Mouse (Mus musculus) MEL (cell line): ENCODE data around the gene Polr2e. TPM values are rescaled to one million over a fixed set of nuclear protein-coding genes. Genes with fewer than 3 reads are reported as not detected.

Source experiments
- DNase-seq: peaks from one replicate; pipeline ENCODE4 v3.0.0; 2011; ENCODE audit warnings: low read depth, low spot score
- H3K27ac ChIP-seq: 2 replicates; pipeline ENCODE4 v1.5.1; 2012; ENCODE audit warnings: low read depth, mild to moderate bottlenecking, control low read depth, low read length, moderate library complexity; ENCODE audit not compliant: control insufficient read depth
- H3K27me3 ChIP-seq, 2 experiments: fragments of 150-350 bp in 1 of 2; sonication (generic) in 1 of 2; 2 replicates each; pipeline ENCODE4 v1.6.1; 2012; ENCODE audit warnings: low read length in 2 of 2, mild to moderate bottlenecking in 2 of 2, improper control_type of control experiment in 1 of 2, moderate library complexity in 1 of 2; ENCODE audit not compliant: insufficient read depth in 2 of 2, control insufficient read depth in 1 of 2
- H3K36me3 ChIP-seq, 2 experiments: 2 replicates each; pipeline ENCODE4 v1.6.1; 2012 to 2014; ENCODE audit warnings: low read length in 2 of 2, improper control_type of control experiment in 1 of 2, inconsistent platforms in 1 of 2, mild to moderate bottlenecking in 1 of 2; ENCODE audit not compliant: insufficient read depth in 2 of 2, control insufficient read depth in 1 of 2
- H3K4me1 ChIP-seq, 2 experiments: fragments of 150-350 bp in 1 of 2; sonication (generic) in 1 of 2; 2 replicates each; pipeline ENCODE4 v1.6.1; 2012; ENCODE audit warnings: low read length in 2 of 2, improper control_type of control experiment in 1 of 2, mild to moderate bottlenecking in 1 of 2; ENCODE audit not compliant: insufficient read depth in 2 of 2, control insufficient read depth in 1 of 2
- H3K4me3 ChIP-seq, 2 experiments: fragments of 150-350 bp in 1 of 2; sonication (generic) in 1 of 2; 2 replicates each; pipeline ENCODE4 v1.5.1; 2012; ENCODE audit warnings: low read depth in 2 of 2, low read length in 2 of 2, mild to moderate bottlenecking in 2 of 2, moderate library complexity in 2 of 2, control low read depth in 1 of 2, improper control_type of control experiment in 1 of 2; ENCODE audit not compliant: control insufficient read depth in 1 of 2, insufficient read depth in 1 of 2
- H3K79me2 ChIP-seq: 2 replicates; pipeline ENCODE4 v1.6.1; 2012; ENCODE audit warnings: mild to moderate bottlenecking, low read length, moderate library complexity; ENCODE audit not compliant: control insufficient read depth, poor library complexity, insufficient read depth
- H3K9ac ChIP-seq: 2 replicates; pipeline ENCODE4 v1.6.1; 2012; ENCODE audit warnings: low read depth, mild to moderate bottlenecking, control low read depth, low read length, moderate library complexity; ENCODE audit not compliant: control insufficient read depth, poor library complexity, severe bottlenecking
- H3K9me3 ChIP-seq: fragments of 150-350 bp; sonication (generic); replicated peaks from 2 replicates; pipeline ENCODE4 v1.6.1; 2012; ENCODE audit warnings: mild to moderate bottlenecking, low read length, improper control_type of control experiment, moderate library complexity; ENCODE audit not compliant: insufficient read depth
- BHLHE40 ChIP-seq: IDR thresholded peaks from 2 replicates; pipeline ENCODE4 v1.6.1; 2012; ENCODE audit warnings: low read depth, mild to moderate bottlenecking, inconsistent platforms, low read length, improper control_type of control experiment, borderline replicate concordance
- CTCF ChIP-seq, 3 experiments: IDR thresholded peaks in 2 of 3; conservative IDR thresholded peaks in 1 of 3; 2 replicates each; pipeline ENCODE4 v1.5.1; 2011 to 2012; ENCODE audit warnings: low read length in 3 of 3, low read depth in 2 of 3, mild to moderate bottlenecking in 2 of 3, improper control_type of control experiment in 1 of 3, inconsistent platforms in 1 of 3, mixed read lengths in 1 of 3, moderate library complexity in 1 of 3; ENCODE audit not compliant: control insufficient read depth in 1 of 3, insufficient read depth in 1 of 3, poor library complexity in 1 of 3, severe bottlenecking in 1 of 3
- E2F4 ChIP-seq: IDR thresholded peaks from 2 replicates; pipeline ENCODE4 v1.6.1; 2011; ENCODE audit warnings: low read depth, low read length, improper control_type of control experiment, borderline replicate concordance
- ELF1 ChIP-seq: IDR thresholded peaks from 2 replicates; pipeline ENCODE4 v1.6.1; 2014; ENCODE audit warnings: low read depth, mild to moderate bottlenecking, inconsistent platforms, low read length, improper control_type of control experiment, moderate library complexity
- EP300 ChIP-seq, 2 experiments: IDR thresholded peaks; 2 replicates each; pipeline ENCODE4 v1.6.1; 2011; ENCODE audit warnings: improper control_type of control experiment in 2 of 2, low read length in 2 of 2, low read depth in 1 of 2, mild to moderate bottlenecking in 1 of 2
- ETS1 ChIP-seq: IDR thresholded peaks from 2 replicates; pipeline ENCODE4 v1.6.1; 2012; ENCODE audit warnings: low read depth, mild to moderate bottlenecking, inconsistent platforms, low read length, improper control_type of control experiment, moderate library complexity
- GABPA ChIP-seq: IDR thresholded peaks from 2 replicates; pipeline ENCODE4 v1.6.1; 2012; ENCODE audit warnings: low read depth, mild to moderate bottlenecking, inconsistent platforms, low read length, improper control_type of control experiment, moderate library complexity
- GATA1 ChIP-seq: IDR thresholded peaks from 2 replicates; pipeline ENCODE4 v1.6.1; 2011; ENCODE audit warnings: low read depth, low read length, improper control_type of control experiment
- HCFC1 ChIP-seq: IDR thresholded peaks from 2 replicates; pipeline ENCODE4 v1.6.1; 2012; ENCODE audit warnings: low read depth, mild to moderate bottlenecking, inconsistent platforms, low read length, improper control_type of control experiment, moderate library complexity
- KAT2A ChIP-seq: conservative IDR thresholded peaks from 2 replicates; pipeline ENCODE4 v1.6.1; 2012; ENCODE audit warnings: low read depth, low read length, improper control_type of control experiment, inconsistent platforms
- MAZ ChIP-seq: IDR thresholded peaks from 2 replicates; pipeline ENCODE4 v1.6.1; 2012; ENCODE audit warnings: low read depth, mild to moderate bottlenecking, inconsistent platforms, low read length, improper control_type of control experiment
- MXI1 ChIP-seq: IDR thresholded peaks from 2 replicates; pipeline ENCODE4 v1.6.1; 2011; ENCODE audit warnings: mild to moderate bottlenecking, low read depth, low read length, improper control_type of control experiment
- MYC ChIP-seq: IDR thresholded peaks from 2 replicates; pipeline ENCODE4 v1.6.1; 2011; ENCODE audit warnings: low read depth, mild to moderate bottlenecking, low read length, improper control_type of control experiment, moderate library complexity
- NELFE ChIP-seq: IDR thresholded peaks from 2 replicates; pipeline ENCODE4 v1.6.1; 2011; ENCODE audit warnings: low read depth, low read length, improper control_type of control experiment
- POLR2A ChIP-seq, 2 experiments: IDR thresholded peaks; 2 replicates each; pipeline ENCODE4 v1.6.1; 2011 to 2012; ENCODE audit warnings: low read length in 2 of 2, mild to moderate bottlenecking in 2 of 2, control low read depth in 1 of 2, improper control_type of control experiment in 1 of 2, low read depth in 1 of 2, moderate library complexity in 1 of 2; ENCODE audit not compliant: control insufficient read depth in 1 of 2, insufficient read depth in 1 of 2, poor library complexity in 1 of 2
- POLR2AphosphoS2 ChIP-seq: IDR thresholded peaks from 2 replicates; pipeline ENCODE4 v1.6.1; 2011; ENCODE audit warnings: low read length, improper control_type of control experiment
- RAD21 ChIP-seq: IDR thresholded peaks from 2 replicates; pipeline ENCODE4 v1.6.1; 2011; ENCODE audit warnings: mild to moderate bottlenecking, low read depth, low read length, improper control_type of control experiment
- RCOR1 ChIP-seq: IDR thresholded peaks from 2 replicates; pipeline ENCODE4 v1.6.1; 2012; ENCODE audit warnings: low read depth, mild to moderate bottlenecking, inconsistent platforms, low read length, improper control_type of control experiment
- SIN3A ChIP-seq: IDR thresholded peaks from 2 replicates; pipeline ENCODE4 v1.6.1; 2012; ENCODE audit warnings: low read length, improper control_type of control experiment, inconsistent platforms
- TBP ChIP-seq: IDR thresholded peaks from 2 replicates; pipeline ENCODE4 v1.8.0; 2011; ENCODE audit warnings: low read depth, low read length, improper control_type of control experiment
- UBTF ChIP-seq: IDR thresholded peaks from 2 replicates; pipeline ENCODE4 v1.6.1; 2012; ENCODE audit warnings: low read depth, mild to moderate bottlenecking, inconsistent platforms, low read length, improper control_type of control experiment, moderate library complexity, borderline replicate concordance; ENCODE audit not compliant: insufficient read depth
- ZC3H11A ChIP-seq: IDR thresholded peaks from 2 replicates; pipeline ENCODE4 v1.6.1; 2012; ENCODE audit warnings: low read depth, mild to moderate bottlenecking, inconsistent platforms, low read length, improper control_type of control experiment
- polyA plus RNA-seq, 2 experiments: library from polyadenylated mRNA; stranded (reverse) in 1 of 2; unstranded in 1 of 2; fragments of >175 nt in 1 of 2; fragments of >200 nt in 1 of 2; gene quantifications; 2 replicates each; pipeline versions ENCODE4 v1.2.1 to v1.2.4; 2012; ENCODE audit warnings: low replicate concordance in 2 of 2, low read depth in 1 of 2; ENCODE audit not compliant: insufficient read length in 2 of 2, insufficient read depth in 1 of 2, missing spikeins in 1 of 2
- total RNA-seq: library from RNA; depleted of rRNA; stranded (reverse); fragments of 300-350 nt; gene quantifications from 2 replicates; pipeline ENCODE4 v1.2.3, GENCODE M21; 2012

Gene Polr2e
- total and polyA plus RNA-seq, 3 experiments: 169 to 279 (median 258) TPM

DNA sequence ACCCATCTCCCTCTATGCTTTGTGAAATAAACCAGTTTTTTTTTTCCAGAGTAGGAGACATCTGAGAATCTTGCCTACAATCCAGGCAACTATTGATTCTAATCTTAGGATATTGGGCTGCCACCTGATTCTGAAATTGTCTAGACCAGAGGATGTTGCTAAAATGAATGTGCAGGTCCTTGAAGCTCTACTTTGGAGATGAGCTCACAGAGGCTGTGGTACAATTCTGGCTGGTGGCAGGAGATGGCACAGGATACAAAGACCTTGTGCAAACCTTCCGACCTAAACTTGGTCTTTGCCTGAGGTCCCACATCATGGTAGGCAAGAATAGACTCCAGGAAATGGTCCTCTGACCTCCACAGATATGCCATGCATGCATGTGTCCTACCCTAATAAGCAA is 44.0 kb downstream of the Polr2e start:
- Histone ChIP-seq H3K9me3 (no peaks in the 10 kb centered on the region), H3K9ac (peak overlapping the region; percentile 66; the same call in 1 of the 2 replicates), H3K36me3 (peaks cover 0 to 17% of the 10 kb centered on the region in 2 experiments; a peak in 2 of 4 replicates), H3K79me2 (peaks cover 5% of the 10 kb centered on the region; the same call in 1 of the 2 replicates), H3K27me3 (no peaks in the 10 kb centered on the region), H3K4me3 (no peak overlapping the region), H3K27ac (peak overlapping the region; percentile 93), H3K4me1 (peaks cover 14 to 26% of the 10 kb centered on the region in 2 experiments)
- DNase-seq: no peak
- no peak for TF ChIP-seq CTCF (IDR thresholded peaks at IDR 0.05 in 2 of 3, conservative IDR thresholded peaks at IDR 0.05 in 1 of 3; ENCODE audit: control insufficient read depth in 1 of 3, insufficient read depth in 1 of 3, low read depth in 2 of 3, low read length in 3 of 3, poor library complexity in 1 of 3, severe bottlenecking in 1 of 3)
- TF ChIP-seq ZC3H11A: no peak
- TF ChIP-seq UBTF: no peak
- TF ChIP-seq ELF1: no peak
- TF ChIP-seq GABPA: no peak

DNA sequence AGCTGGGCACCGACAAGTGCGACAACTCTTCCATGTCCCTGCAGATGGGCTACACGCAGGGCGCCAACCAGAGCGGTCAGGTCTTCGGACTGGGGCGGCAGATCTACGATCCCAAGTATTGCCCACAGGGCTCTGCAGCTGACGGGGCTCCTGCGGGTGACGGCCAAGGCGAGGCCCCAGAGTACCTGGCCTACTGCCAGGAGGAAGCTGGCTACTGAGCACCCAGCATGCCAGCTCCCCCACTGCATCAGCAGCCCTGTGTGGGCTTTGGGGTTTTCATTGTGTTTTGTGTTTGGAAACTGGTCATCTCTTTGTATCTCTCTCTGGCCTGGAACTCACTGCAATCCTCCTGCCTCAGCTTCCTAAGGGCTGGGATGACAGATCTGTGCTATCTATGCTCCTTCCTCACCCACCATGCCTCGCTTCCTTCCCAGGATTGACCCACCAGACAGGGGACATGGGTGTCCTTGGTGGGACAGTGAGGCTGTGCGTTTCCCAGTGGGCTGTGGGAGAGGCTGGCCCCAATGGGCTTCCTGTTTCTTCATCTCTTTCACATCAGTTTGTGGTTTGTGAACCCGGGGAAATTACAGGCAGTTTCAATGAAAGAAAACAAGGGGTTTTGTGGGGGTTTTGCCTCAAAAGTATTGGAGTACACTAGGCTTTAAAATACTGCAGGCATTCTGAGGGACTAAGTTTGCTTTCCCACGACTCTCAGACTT is 45.0 kb downstream of the Polr2e start:
- Histone ChIP-seq H3K27me3 (no peaks in the 10 kb centered on the region), H3K9ac (peak overlapping the region; percentile 66), H3K9me3 (no peaks in the 10 kb centered on the region), H3K4me1 (peaks cover 14 to 26% of the 10 kb centered on the region in 2 experiments), H3K79me2 (peaks cover 5% of the 10 kb centered on the region; the same call in 1 of the 2 replicates), H3K36me3 (peaks cover 0 to 17% of the 10 kb centered on the region in 2 experiments; a peak in 2 of 4 replicates), H3K27ac (peak overlapping the region; percentile 93), H3K4me3 (peak overlapping the region; percentile 3 to 17)
- peak; percentile 76 for DNase-seq
- TF ChIP-seq E2F4 (no peak), ZC3H11A (no peak), MYC (no peak), HCFC1 (peak; percentile 13; the same call in 1 of the 2 replicates), POLR2A (IDR thresholded peaks at IDR 0.05; ENCODE audit: control insufficient read depth in 1 of 2, insufficient read depth in 1 of 2, low read depth in 1 of 2, low read length in 2 of 2, poor library complexity in 1 of 2) (peak in 1 of 2 experiments; percentile 29; a peak in 1 of 4 replicates), TBP (peak; percentile 59), NELFE (peak; percentile 29; the same call in 1 of the 2 replicates), POLR2AphosphoS2 (no peak), MXI1 (no peak; the same call in 1 of the 2 replicates), ETS1 (peak; percentile 28; the same call in 1 of the 2 replicates), RAD21 (no peak), RCOR1 (0 out of 2 replicates have a peak, but pooled peaks have one; percentile 19), ELF1 (peak; percentile 50), MAZ (no peak), BHLHE40 (no peak), KAT2A (no peak), GATA1 (peak; percentile 10; the same call in 1 of the 2 replicates), SIN3A (no peak; the same call in 1 of the 2 replicates), EP300 (IDR thresholded peaks at IDR 0.05; ENCODE audit: low read depth in 1 of 2, low read length in 2 of 2) (peak; percentile 44 to 48; a peak in 2 of 4 replicates), UBTF (0 out of 2 replicates have a peak, but pooled peaks have one; percentile 26)
